Mouse (Mus musculus) A20 (cell line): Measurements from ENCODE around the gene 6030498E09Rik.

Experiments used
- DNase-seq: peaks from one replicate; pipeline ENCODE4 v3.0.0-alpha.2; 2011; ENCODE audit warnings: low read depth, low spot score

The 6030498E09Rik gene

GRCm38 (mm10) chrX:38772478-38772877 is at the start of gene 6030498E09Rik:
6030498E09Rik (plus strand) TSS chrX:38772671.
- DNase-seq: no peak

GRCm38 (mm10) chrX:38730081-38730480 is 42.4 kb upstream of the 6030498E09Rik start:
- DNase-seq: no peak

- no peak for DNase-seq
Measured at GRCm38 (mm10) chrX:38730639-38731038, 41.8 kb upstream of the 6030498E09Rik start.

- DNase-seq: no peak
Measured at GRCm38 (mm10) chrX:38733683-38734082, 38.8 kb upstream of the 6030498E09Rik start.

GRCm38 (mm10) chrX:38734916-38735880 is 37.3 kb upstream of the 6030498E09Rik start:
- no peak for DNase-seq

GRCm38 (mm10) chrX:38771453-38771852 is 1.0 kb upstream of the 6030498E09Rik start:
- DNase-seq: no peak

GRCm38 (mm10) chrX:38771886-38772285 is 585 bp upstream of the 6030498E09Rik start:
- no peak for DNase-seq

- DNase-seq: no peak
Measured at GRCm38 (mm10) chrX:38794373-38794772, 21.9 kb downstream of the 6030498E09Rik start.

- DNase-seq: no peak
Measured at GRCm38 (mm10) chrX:38813934-38814333, 41.5 kb downstream of the 6030498E09Rik start.

GRCm38 (mm10) chrX:38816841-38817240 is 44.4 kb downstream of the 6030498E09Rik start:
- DNase-seq: no peak

- no peak for DNase-seq
Measured at GRCm38 (mm10) chrX:38958571-38958970, 186.1 kb downstream of the 6030498E09Rik start.

GRCm38 (mm10) chrX:38996265-38996664 is 223.8 kb downstream of the 6030498E09Rik start:
- DNase-seq: no peak
